Mouse (Mus musculus): ENCODE results near the gene Triml1. TPM values are rescaled to one million over a fixed set of nuclear protein-coding genes. Genes with fewer than 3 reads are reported as not detected.

The Triml1 gene
- polyA plus RNA-seq (2012) = not detected in 2 replicates

DNA sequence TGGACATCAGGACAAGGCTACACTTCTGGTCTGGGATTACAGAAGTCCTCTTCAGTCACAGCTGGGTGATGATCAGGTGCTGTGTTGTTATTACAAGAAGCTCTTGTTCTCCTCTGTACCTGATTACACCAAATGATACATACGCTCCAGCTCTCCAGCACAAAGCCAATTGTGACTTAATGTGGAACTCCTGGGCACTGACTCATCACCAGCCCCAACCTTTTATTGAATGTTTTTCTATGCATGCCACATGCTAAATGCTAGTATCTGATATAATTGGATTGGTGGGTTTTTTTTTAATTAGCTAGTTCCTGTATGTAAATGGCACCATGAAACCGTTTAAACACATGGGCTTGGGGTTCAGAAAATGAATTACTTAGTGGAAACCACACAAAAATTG, at the start of gene Triml1:
Triml1 (minus strand) TSS at position 101 of the 400 bp plus-strand sequence.
- H3K9me3 ChIP-seq (ENCODE audit: control insufficient read depth, low read length) = peaks cover 15% of the 10 kb centered on the region
- H3K4me1 ChIP-seq (ENCODE audit: control insufficient read depth) = no peaks in the 10 kb centered on the region
- TF ChIP-seq GATA1 (IDR thresholded peaks at IDR 0.05; ENCODE audit: low read length) (no peak), TAL1 (IDR thresholded peaks at IDR 0.05; ENCODE audit: low read length) (no peak)
- no peaks in the 10 kb centered on the region for H3K36me3 ChIP-seq (ENCODE audit: control insufficient read depth)
- H3K4me3 ChIP-seq (replicated peaks) = no peak within 1 kb of the TSS
- no peaks in the 10 kb centered on the region for H3K27me3 ChIP-seq (ENCODE audit: control insufficient read depth)

DNA sequence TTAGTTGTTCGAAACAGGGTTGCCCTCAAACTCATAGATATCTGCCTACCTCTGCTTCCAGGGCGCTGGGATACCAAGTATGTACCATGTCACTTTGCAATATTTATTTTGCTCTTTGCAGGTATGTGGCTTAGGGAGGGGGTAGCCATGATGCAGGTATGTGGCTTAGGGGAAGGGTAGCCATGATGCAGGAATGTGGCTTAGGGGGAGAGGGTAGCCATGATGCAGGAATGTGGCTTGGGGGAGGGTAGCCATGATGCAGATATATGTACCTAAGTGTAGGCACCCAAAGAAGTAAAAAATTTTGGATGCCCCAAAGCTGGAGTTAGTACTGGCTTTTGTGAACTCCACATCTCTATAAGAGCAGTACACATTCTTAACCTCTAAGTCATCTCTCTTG, 41.0 kb upstream of the Triml1 start:
- Histone ChIP-seq H3K27me3 (ENCODE audit: control insufficient read depth) (no peaks in the 10 kb centered on the region), H3K4me3 (replicated peaks) (no peak overlapping the region), H3K9me3 (ENCODE audit: control insufficient read depth, low read length) (peaks cover 5% of the 10 kb centered on the region), H3K4me1 (ENCODE audit: control insufficient read depth) (no peaks in the 10 kb centered on the region), H3K36me3 (ENCODE audit: control insufficient read depth) (no peaks in the 10 kb centered on the region)
- no peak for TF ChIP-seq GATA1 (IDR thresholded peaks at IDR 0.05; ENCODE audit: low read length)
- TF ChIP-seq TAL1 (IDR thresholded peaks at IDR 0.05; ENCODE audit: low read length) = no peak

DNA sequence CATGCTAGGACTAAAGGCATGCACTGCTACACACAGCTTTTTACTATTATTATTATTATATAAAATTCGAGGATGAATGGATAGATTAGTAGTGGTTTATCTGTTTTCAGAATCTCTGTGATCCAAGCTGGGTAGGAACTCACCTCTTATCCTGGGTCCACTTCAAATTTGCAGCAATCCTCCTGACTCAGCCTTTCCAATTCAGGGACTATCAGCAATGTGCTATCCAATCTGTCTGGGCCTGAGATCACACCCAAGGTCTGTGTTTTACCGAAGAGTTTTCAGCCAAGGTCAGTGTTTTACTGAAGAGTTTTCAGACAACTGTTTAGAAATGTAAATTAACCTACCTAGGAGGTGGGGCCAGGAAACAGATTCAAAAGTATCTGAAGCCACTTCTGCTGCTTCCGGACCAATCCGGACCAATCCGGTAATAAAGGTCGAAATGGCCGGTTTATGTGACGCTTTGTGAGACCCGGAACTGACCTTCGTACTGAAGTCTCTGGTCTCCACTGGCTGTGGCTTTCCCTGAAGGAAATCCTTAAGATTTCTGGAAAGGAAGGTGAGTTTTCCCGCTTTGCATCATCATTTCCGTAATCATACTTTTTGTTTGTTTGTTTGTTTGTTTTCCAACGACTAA, 38.9 kb upstream of the Triml1 start, which contains the start of gene Triml2:
Triml2 (plus strand) TSS at position 488 of the 637 bp plus-strand sequence.
- Histone ChIP-seq H3K4me3 (replicated peaks) (no peak within 1 kb of the TSS), H3K4me1 (ENCODE audit: control insufficient read depth) (no peaks in the 10 kb centered on the region), H3K36me3 (ENCODE audit: control insufficient read depth) (no peaks in the 10 kb centered on the region), H3K9me3 (ENCODE audit: control insufficient read depth, low read length) (peaks cover 5% of the 10 kb centered on the region), H3K27me3 (ENCODE audit: control insufficient read depth) (no peaks in the 10 kb centered on the region)
- no peak for TF ChIP-seq GATA1 (IDR thresholded peaks at IDR 0.05; ENCODE audit: low read length)
- no peak for TF ChIP-seq TAL1 (IDR thresholded peaks at IDR 0.05; ENCODE audit: low read length)

DNA sequence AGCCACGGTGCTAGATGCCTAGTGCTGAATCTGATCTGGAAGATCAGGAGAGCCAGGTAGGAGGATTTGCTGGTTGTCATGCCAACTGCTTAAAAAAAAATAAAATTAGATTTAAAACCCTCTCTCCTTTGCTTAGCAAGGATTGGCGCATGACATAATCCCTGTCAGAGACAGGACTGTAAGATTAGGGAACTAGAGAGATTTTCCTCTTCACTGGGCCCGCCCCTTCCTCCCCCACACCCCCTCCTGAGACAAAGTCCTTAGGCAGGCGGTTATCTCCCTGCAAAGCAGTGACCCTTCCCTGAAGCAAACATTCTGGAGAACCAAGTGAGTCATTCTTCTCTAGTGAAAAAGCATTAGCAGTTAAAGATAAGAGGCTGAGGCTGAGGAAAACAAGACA, 37.9 kb upstream of the Triml1 start:
- no peak overlapping the region for H3K4me3 ChIP-seq (replicated peaks)
- no peak for TF ChIP-seq TAL1 (IDR thresholded peaks at IDR 0.05; ENCODE audit: low read length)
- TF ChIP-seq GATA1 (IDR thresholded peaks at IDR 0.05; ENCODE audit: low read length) = no peak
- no peaks in the 10 kb centered on the region for H3K4me1 ChIP-seq (ENCODE audit: control insufficient read depth)
- H3K36me3 ChIP-seq (ENCODE audit: control insufficient read depth) = no peaks in the 10 kb centered on the region
- H3K27me3 ChIP-seq (ENCODE audit: control insufficient read depth) = no peaks in the 10 kb centered on the region
- peaks cover 5% of the 10 kb centered on the region for H3K9me3 ChIP-seq (ENCODE audit: control insufficient read depth, low read length)

DNA sequence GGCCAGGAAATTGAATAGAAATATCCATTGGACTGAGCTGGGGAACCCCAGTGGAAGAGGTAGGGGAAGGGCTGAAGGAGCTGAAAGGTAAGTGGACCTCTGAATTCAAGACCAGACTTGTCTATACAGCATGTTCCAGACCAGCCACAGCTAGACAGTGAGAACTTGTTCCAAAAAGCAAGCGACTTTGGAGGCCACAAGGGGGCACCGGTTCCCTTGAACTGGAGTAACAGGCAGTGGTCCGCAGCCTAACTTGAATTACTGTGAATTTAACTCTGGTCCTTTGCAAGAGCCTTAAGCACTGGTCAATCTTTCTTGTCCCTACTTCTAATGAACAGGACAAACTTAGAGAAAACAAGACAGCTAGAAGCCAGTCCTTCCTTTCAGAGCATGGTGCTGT, 37.0 kb upstream of the Triml1 start:
- no peak overlapping the region for H3K4me3 ChIP-seq (replicated peaks)
- peaks cover 5% of the 10 kb centered on the region for H3K9me3 ChIP-seq (ENCODE audit: control insufficient read depth, low read length)
- H3K27me3 ChIP-seq (ENCODE audit: control insufficient read depth) = no peaks in the 10 kb centered on the region
- TF ChIP-seq TAL1 (IDR thresholded peaks at IDR 0.05; ENCODE audit: low read length) (no peak), GATA1 (IDR thresholded peaks at IDR 0.05; ENCODE audit: low read length) (no peak)
- H3K36me3 ChIP-seq (ENCODE audit: control insufficient read depth) = no peaks in the 10 kb centered on the region
- H3K4me1 ChIP-seq (ENCODE audit: control insufficient read depth) = no peaks in the 10 kb centered on the region

DNA sequence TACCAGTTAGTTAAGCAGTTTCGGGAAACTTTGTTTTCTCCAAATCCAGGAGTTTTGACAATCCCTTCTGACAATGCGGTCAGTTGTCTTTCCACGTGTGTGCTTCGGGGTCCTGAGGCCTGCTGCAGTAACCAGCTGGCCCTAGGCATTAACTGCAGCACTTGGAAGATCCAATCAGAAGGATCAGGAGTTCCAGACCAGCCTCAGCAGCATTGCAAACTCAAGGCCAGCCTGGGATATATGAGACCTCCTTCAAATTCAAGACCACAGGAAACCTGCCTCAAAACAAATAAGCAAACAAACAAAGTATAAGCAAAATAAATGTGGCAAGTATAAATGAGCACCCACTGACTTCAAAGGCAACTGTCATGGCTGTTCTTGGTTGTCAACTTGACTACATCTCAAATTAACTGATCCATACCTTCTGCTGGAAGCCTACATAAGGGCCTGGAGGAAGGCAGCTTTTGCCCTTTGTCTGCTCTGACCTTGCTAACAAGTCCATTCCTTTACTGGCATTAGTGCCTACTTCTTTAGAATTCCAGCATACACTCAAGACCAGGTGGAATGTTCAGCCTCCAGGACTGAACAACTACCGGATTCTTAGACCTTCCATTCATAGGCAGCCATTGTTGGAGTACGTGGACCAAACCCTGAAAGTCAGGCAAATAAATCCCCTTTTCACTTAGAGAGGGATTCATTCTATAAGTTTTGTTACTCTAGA, 35.6 kb upstream of the Triml1 start:
- no peaks in the 10 kb centered on the region for H3K27me3 ChIP-seq (ENCODE audit: control insufficient read depth)
- TF ChIP-seq GATA1 (IDR thresholded peaks at IDR 0.05; ENCODE audit: low read length) (no peak), TAL1 (IDR thresholded peaks at IDR 0.05; ENCODE audit: low read length) (no peak)
- H3K36me3 ChIP-seq (ENCODE audit: control insufficient read depth) = no peaks in the 10 kb centered on the region
- no peaks in the 10 kb centered on the region for H3K9me3 ChIP-seq (ENCODE audit: control insufficient read depth, low read length)
- no peaks in the 10 kb centered on the region for H3K4me1 ChIP-seq (ENCODE audit: control insufficient read depth)
- no peak overlapping the region for H3K4me3 ChIP-seq (replicated peaks)

DNA sequence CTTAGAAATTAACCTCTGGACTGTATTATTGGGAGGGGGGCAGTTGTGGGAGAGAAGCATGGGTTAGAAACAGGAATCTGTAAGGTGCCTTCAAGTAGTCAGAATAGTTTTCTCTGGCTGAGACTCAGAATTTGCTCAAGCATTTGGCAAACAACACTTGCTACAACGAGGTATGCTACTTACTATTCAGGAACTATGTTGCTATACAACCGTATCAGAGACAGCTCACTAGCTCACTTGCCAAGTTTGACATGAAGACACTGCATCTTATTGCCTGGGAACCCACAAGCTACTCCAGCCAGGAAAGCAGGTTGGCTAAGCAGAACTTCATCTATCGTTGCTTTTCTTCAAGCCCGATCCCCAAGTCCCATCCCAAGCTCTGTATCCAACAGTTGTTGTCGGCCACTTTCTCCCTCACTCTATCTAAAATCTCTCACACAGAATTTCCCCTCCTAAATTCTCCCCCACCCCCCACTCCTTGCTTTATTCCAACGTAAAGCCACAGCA, 28.0 kb upstream of the Triml1 start:
- TF ChIP-seq GATA1 (IDR thresholded peaks at IDR 0.05; ENCODE audit: low read length) (no peak), TAL1 (IDR thresholded peaks at IDR 0.05; ENCODE audit: low read length) (no peak)
- peaks cover 8% of the 10 kb centered on the region for H3K9me3 ChIP-seq (ENCODE audit: control insufficient read depth, low read length)
- no peaks in the 10 kb centered on the region for H3K27me3 ChIP-seq (ENCODE audit: control insufficient read depth)
- no peaks in the 10 kb centered on the region for H3K36me3 ChIP-seq (ENCODE audit: control insufficient read depth)
- H3K4me3 ChIP-seq (replicated peaks) = no peak overlapping the region
- no peaks in the 10 kb centered on the region for H3K4me1 ChIP-seq (ENCODE audit: control insufficient read depth)

DNA sequence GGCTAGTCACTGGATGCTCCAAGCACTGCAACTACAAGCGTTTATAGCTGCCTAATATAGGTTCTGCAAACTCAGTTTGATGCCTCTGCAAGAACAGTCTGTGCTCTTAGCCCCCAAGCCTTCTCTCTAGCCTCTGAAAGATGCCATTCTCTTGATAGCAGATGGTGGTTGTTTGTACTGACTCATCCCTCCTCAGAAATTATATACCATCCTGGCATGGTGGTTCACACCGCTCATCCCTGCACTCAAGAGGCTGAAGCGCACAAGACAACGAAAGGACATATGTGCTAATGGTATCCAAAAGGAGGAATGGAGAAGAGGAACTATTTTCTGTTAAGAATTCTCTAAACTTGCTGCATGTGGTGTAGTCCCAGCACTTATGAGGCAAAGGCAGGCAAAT, 26.8 kb upstream of the Triml1 start:
- Histone ChIP-seq H3K27me3 (ENCODE audit: control insufficient read depth) (no peaks in the 10 kb centered on the region), H3K9me3 (ENCODE audit: control insufficient read depth, low read length) (peaks cover 13% of the 10 kb centered on the region), H3K4me1 (ENCODE audit: control insufficient read depth) (no peaks in the 10 kb centered on the region), H3K4me3 (replicated peaks) (no peak overlapping the region), H3K36me3 (ENCODE audit: control insufficient read depth) (no peaks in the 10 kb centered on the region)
- no peak for TF ChIP-seq TAL1 (IDR thresholded peaks at IDR 0.05; ENCODE audit: low read length)
- TF ChIP-seq GATA1 (IDR thresholded peaks at IDR 0.05; ENCODE audit: low read length) = no peak

DNA sequence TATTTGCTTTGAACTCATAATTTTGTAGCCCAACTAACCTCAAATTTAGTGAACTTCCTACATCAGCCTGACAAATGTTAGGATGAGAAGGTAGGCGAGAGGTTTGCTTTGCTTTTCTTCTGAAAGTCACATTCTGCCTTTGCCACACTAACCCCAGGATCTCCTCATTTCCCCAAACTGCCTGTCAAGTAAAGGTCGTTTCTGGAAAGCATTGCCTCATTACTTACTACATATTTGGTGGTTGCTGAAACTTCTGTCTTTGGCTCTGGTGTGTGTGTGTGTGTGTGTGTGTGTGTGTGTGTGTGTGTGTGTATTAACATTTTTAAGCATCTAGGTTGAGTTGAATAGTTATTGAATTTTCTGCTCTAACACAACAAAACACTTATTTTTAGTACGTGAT, 23.2 kb upstream of the Triml1 start:
- H3K27me3 ChIP-seq (ENCODE audit: control insufficient read depth) = no peaks in the 10 kb centered on the region
- H3K36me3 ChIP-seq (ENCODE audit: control insufficient read depth) = no peaks in the 10 kb centered on the region
- H3K4me1 ChIP-seq (ENCODE audit: control insufficient read depth) = no peaks in the 10 kb centered on the region
- H3K4me3 ChIP-seq (replicated peaks) = no peak overlapping the region
- H3K9me3 ChIP-seq (ENCODE audit: control insufficient read depth, low read length) = peaks cover 10% of the 10 kb centered on the region
- TF ChIP-seq GATA1 (IDR thresholded peaks at IDR 0.05; ENCODE audit: low read length) = no peak
- TF ChIP-seq TAL1 (IDR thresholded peaks at IDR 0.05; ENCODE audit: low read length) = no peak

Data from erythroblast, embryonic 14.5 days (primary cell).